Mouse (Mus musculus): ENCODE results near the gene Nxpe5.

Gene Nxpe5

GRCm38 (mm10) chr5:138279585-138280424 lies 54.1 kb downstream of the Nxpe5 start, which contains the start of the genes Gm43720, Gpc2 and Stag3:
TSS of gene Gm43720 (minus strand) at chr5:138279958.
TSS of gene Gpc2 (minus strand) at chr5:138280005.
TSS of gene Stag3 (plus strand) at chr5:138280240.
- DNase-seq, result peak; percentile 90 to 91

DNA sequence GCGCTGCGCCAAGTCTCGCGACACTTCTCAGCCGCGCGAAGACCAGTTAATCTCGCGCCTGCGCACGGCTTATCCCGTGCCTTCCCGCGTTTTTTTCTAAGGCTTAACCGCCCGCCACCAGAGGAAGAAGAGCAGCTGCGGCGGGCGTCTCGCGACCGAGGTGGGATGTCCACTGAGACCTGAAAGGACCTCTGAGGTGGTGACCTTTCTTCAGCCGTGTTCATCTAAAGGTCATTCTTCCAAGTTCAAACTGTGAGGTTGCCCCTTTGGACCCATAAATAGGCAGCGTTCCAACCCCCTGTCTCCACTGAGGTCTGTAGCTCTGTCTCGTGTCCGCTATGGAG lies 54.7 kb downstream of the Nxpe5 start:
- DNase-seq, result no peak

- DNase-seq, result no peak
Measured at GRCm38 (mm10) chr5:138280829-138281228, 55.1 kb downstream of the Nxpe5 start.

DNA sequence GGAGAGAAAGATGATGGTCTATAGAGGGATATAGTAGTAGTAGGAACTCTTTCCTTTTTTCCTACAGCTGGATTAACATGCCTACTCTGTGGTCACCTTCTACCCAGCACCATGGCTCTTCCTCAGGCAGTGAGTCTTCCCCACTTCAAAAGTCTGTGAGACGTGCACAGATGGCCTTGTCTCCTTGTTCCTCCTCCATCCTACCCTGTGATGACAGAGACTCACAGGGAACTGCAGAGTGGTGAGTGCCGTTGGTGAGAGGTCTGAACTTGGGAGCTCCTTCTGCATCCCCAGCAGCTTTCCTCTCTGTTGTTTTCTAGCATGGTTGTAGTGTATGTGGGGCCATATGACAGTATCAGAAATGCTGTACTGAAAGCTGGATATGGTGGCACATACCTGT lies 56.1 kb downstream of the Nxpe5 start:
- no peak for DNase-seq

GRCm38 (mm10) chr5:138283540-138283939 lies 57.8 kb downstream of the Nxpe5 start:
- DNase-seq, result no peak

DNA sequence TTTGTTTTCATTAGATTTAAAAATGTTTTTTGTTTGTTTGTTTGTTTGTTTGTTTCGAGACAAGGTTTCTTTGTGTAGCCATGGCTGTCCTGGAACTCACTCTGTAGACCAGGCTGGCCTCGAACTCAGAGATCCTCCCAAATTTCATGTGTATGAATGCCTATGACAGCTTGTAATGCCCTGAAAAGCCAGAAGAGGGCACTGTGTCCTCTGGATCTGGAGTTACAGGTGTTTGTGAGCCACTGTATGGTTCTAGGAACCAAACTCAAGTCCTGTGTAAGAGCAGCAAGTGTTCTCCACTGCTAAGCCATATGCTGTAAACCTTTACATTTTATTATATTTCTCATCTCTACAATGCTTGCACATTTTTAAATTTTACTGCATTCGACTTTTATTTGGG lies 62.2 kb downstream of the Nxpe5 start:
- DNase-seq, result no peak

- DNase-seq, result no peak
Measured at GRCm38 (mm10) chr5:138291638-138292037, 65.9 kb downstream of the Nxpe5 start.

GRCm38 (mm10) chr5:138294158-138294557 lies 68.5 kb downstream of the Nxpe5 start:
- no peak for DNase-seq

- no peak for DNase-seq
Measured at GRCm38 (mm10) chr5:138299613-138300012, 73.9 kb downstream of the Nxpe5 start.
